Mouse (Mus musculus): Measurements from ENCODE around the gene Zfp612.

DNA sequence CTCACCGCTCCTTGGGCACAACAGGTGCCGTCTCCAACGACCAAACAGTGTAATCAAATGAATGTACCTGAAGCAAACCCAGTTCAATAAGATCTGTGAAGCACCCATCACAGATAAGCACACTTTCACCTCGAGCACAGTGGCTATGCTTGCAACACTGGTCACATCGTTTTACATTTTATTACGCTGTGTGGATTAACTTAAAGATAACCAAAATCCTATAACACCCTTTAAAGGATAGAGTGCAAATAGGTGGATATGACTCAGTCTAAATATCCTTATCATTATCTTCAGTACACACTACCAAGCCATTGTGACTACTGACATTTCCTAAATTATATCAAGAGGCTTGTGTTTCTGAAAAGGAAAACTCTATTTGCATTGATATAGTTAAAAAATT, 28.3 kb upstream of the Zfp612 start:
- TF ChIP-seq CTCF (IDR thresholded peaks at IDR 0.05; ENCODE audit: low read depth, low read length) (no peak), POLR2A (IDR thresholded peaks at IDR 0.05; ENCODE audit: borderline replicate concordance, low read depth, low read length) (no peak)
